Mouse (Mus musculus) ES-Bruce4 (cell line): ENCODE measurements around the gene Vat1. TPM values are rescaled to one million over a fixed set of nuclear protein-coding genes. Genes with fewer than 3 reads are reported as not detected.
A peak's percentile ranks its signal among the peaks of the same experiment; 100 is the strongest.

Experiments
- H3K27ac ChIP-seq: 2 replicates; pipeline ENCODE4 v1.5.1; 2012; ENCODE audit warnings: low read length, inconsistent platforms; ENCODE audit not compliant: insufficient read depth
- H3K27me3 ChIP-seq: 2 replicates; pipeline ENCODE4 v1.6.1; 2012; ENCODE audit warnings: mild to moderate bottlenecking, low read length, inconsistent platforms; ENCODE audit not compliant: control insufficient read depth, poor library complexity, insufficient read depth, severe bottlenecking
- H3K36me3 ChIP-seq: 2 replicates; pipeline ENCODE4 v1.6.1; 2012; ENCODE audit warnings: inconsistent platforms, mild to moderate bottlenecking, low read length, moderate library complexity; ENCODE audit not compliant: control insufficient read depth, poor library complexity, insufficient read depth, severe bottlenecking
- H3K4me1 ChIP-seq: one replicate; pipeline ENCODE4 v1.8.1; 2011; ENCODE audit warnings: low read length; ENCODE audit not compliant: control insufficient read depth, insufficient read depth
- H3K4me3 ChIP-seq: 2 replicates; pipeline ENCODE4 v1.5.1; 2011; ENCODE audit warnings: low read depth, mild to moderate bottlenecking, low read length
- H3K9ac ChIP-seq: 2 replicates; pipeline ENCODE4 v1.6.1; 2012; ENCODE audit warnings: low read depth, mild to moderate bottlenecking, inconsistent platforms; ENCODE audit not compliant: poor library complexity, severe bottlenecking
- H3K9me3 ChIP-seq: replicated peaks from 2 replicates; pipeline ENCODE4 v1.6.1; 2012; ENCODE audit warnings: mild to moderate bottlenecking, low read length, inconsistent platforms; ENCODE audit not compliant: control insufficient read depth, poor library complexity, insufficient read depth, severe bottlenecking
- CTCF ChIP-seq: IDR thresholded peaks from one replicate; pipeline ENCODE4 v1.8.1; 2011; ENCODE audit warnings: low read depth, low read length
- EP300 ChIP-seq: IDR thresholded peaks from 2 replicates; pipeline ENCODE4 v1.6.1; 2011; ENCODE audit warnings: low read depth, low read length; ENCODE audit not compliant: insufficient read depth
- POLR2A ChIP-seq: IDR thresholded peaks from one replicate; pipeline ENCODE4 v1.8.1; 2011; ENCODE audit warnings: low read length; ENCODE audit not compliant: insufficient read depth
- polyA plus RNA-seq: library from polyadenylated mRNA; stranded (reverse); fragments of >200 nt; gene quantifications from 2 replicates; pipeline ENCODE4 v1.2.4, GENCODE M21; 2011; ENCODE audit warnings: low read depth; ENCODE audit not compliant: missing spikeins, insufficient read depth, insufficient read length

Vat1 gene
- polyA plus RNA-seq, 1 experiment, result 91.2 TPM

DNA sequence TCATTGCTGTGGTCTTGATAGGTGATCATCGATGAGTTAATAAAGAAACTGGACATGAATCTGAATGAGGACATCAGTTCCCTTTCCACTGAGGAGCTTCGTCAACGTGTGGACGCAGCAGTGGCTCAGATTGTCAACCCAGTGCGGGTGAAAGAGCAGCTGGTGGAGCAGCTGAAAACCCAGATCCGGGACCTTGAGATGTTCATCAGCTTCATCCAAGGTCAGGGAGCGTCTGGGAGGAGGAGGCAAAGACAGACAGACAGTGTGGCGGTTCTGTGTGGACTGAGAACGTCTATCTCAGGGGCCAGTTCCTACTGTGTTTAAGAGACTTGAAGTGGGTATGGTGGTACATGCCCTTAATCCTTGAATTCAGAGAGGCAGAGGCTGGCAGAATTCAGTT, 34.7 kb downstream of the Vat1 start:
- no peaks in the 10 kb centered on the region for H3K27me3 ChIP-seq
- H3K9me3 ChIP-seq, result no peaks in the 10 kb centered on the region
- H3K4me3 ChIP-seq, result no peak overlapping the region
- no peak overlapping the region for H3K27ac ChIP-seq
- 0 out of 2 replicates have a peak, but pooled peaks cover 2% of the 10 kb centered on the region for H3K36me3 ChIP-seq
- no peak overlapping the region for H3K9ac ChIP-seq
- H3K4me1 ChIP-seq, result no peaks in the 10 kb centered on the region
- TF ChIP-seq POLR2A, result no peak
- TF ChIP-seq EP300, result no peak
- no peak for TF ChIP-seq CTCF

DNA sequence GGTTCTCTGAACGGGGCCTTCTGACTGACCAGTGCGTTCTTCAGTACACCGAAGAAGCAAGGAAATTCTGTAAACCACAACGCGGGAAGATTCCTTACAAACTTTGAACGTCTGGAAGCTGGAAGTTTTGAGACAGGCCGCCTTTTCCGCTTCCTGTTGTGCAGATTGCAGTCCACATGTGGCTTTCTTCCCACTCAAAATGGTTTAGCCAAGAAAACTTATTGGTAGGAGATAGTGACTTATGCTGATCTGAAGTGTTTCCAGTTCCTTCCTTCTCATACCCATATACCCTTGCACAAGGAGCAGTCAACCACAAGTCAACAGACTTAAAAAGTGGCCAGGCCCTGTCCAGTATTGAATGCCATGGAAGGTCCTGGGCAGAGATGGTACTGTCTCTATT, 39.9 kb downstream of the Vat1 start:
- no peaks in the 10 kb centered on the region for H3K9me3 ChIP-seq
- no peak for TF ChIP-seq POLR2A
- TF ChIP-seq EP300, result no peak
- no peak for TF ChIP-seq CTCF
- H3K4me3 ChIP-seq, result no peak overlapping the region
- no peaks in the 10 kb centered on the region for H3K36me3 ChIP-seq
- no peaks in the 10 kb centered on the region for H3K27me3 ChIP-seq
- no peak overlapping the region for H3K9ac ChIP-seq
- H3K27ac ChIP-seq, result no peak overlapping the region
- no peaks in the 10 kb centered on the region for H3K4me1 ChIP-seq

DNA sequence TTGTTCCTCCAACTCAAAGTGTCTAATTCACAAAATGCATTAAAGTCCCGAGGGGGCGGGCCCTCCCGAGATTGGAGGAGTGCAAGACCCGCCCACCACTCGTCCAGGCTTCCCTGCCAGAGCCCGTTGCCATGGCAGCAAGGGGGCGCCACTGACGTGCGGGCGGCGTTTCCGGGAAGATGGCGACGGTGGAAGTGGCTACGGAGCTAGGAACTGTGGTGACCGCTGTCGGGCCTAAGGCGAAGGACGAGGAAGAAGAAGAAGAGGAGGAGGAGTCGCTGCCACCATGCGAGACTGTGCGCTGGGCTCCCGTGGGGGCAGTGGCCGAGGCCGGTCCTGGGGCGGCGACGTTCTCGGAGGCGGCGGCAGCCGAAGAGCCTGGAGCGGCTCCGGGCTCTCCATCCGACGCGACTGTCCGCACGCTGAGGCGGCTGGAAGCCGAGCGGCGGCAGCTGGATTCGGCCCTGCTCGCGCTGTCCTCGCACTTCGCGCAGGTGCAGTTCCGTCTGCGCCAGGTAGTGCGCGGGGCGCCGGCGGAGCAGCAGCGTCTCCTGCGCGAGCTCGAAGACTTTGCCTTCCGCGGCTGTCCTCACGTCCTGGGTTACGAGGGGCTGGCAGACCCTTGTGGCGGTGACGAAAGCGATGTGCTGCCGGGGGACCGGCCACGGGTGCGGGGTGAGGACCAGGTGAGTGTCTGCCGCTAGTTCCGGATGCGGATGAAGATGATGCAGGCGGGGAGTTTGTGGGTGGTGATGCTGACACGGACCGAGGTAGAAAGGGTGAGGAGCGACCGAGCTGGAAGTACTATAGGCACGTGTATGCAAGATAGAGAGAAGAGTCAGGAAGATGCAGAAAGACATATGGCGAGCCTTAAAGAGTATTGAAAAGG, 40.9 kb downstream of the Vat1 start, which contains the start of the genes Rundc1 and Ptges3l:
Rundc1 (plus strand) TSS at position 161 of the 889 bp plus-strand sequence.
Ptges3l (minus strand) TSS at position 409 of the 889 bp plus-strand sequence.
- Histone ChIP-seq H3K36me3 (no peaks in the 10 kb centered on the region), H3K27me3 (no peaks in the 10 kb centered on the region), H3K9me3 (no peaks in the 10 kb centered on the region), H3K27ac (peak within 1 kb of the TSS; percentile 16; the same call in 1 of the 2 replicates), H3K9ac (peak within 1 kb of the TSS; percentile 55), H3K4me1 (no peaks in the 10 kb centered on the region), H3K4me3 (peak within 1 kb of the TSS; percentile 74)
- TF ChIP-seq CTCF (peak; percentile 13), EP300 (no peak), POLR2A (no peak)

DNA sequence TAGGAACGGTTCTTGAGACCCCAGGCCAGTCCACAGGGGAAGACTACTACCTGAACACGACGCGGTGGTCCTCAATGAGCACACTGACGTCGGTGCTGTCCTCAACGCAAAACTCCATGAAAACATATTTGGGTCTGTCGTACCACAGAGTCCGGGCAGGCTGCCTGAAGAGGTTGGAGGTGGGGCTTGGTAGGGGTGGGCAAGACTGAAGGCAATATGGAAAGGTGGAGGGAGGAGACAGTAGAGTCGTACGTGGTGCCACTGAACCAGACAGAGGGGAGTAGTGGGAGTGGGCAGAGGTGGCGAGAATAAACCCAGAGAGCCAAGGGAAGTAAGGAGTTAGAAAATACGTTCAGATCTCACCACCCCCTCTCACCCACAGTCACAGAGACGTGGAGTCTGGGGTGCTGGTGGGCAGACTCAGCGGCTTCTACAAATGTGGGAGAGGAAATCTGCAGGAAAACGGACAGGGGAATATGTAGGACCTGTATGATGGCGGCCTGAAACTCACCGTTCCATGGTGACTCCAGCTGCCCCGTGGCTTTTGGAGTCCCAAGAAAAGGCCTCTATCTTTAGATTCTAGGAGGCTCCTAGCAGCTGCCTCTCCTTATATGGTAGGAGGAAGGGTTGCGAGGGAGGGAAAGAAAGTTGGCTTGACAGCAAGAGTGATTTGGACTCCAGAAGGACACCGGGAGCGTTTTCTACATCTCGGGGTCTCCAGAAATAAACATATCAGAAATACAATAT, 41.8 kb downstream of the Vat1 start, which contains the start of gene Gm27029:
Gm27029 (minus strand) TSS at position 692 of the 747 bp plus-strand sequence.
- no peaks in the 10 kb centered on the region for H3K36me3 ChIP-seq
- no peaks in the 10 kb centered on the region for H3K9me3 ChIP-seq
- peak within 1 kb of the TSS; percentile 74 for H3K4me3 ChIP-seq
- no peaks in the 10 kb centered on the region for H3K4me1 ChIP-seq
- H3K27me3 ChIP-seq, result no peaks in the 10 kb centered on the region
- H3K27ac ChIP-seq, result peak within 1 kb of the TSS; percentile 16; the same call in 1 of the 2 replicates
- TF ChIP-seq EP300 (no peak), POLR2A (no peak), CTCF (no peak)
- H3K9ac ChIP-seq, result peak within 1 kb of the TSS; percentile 55

DNA sequence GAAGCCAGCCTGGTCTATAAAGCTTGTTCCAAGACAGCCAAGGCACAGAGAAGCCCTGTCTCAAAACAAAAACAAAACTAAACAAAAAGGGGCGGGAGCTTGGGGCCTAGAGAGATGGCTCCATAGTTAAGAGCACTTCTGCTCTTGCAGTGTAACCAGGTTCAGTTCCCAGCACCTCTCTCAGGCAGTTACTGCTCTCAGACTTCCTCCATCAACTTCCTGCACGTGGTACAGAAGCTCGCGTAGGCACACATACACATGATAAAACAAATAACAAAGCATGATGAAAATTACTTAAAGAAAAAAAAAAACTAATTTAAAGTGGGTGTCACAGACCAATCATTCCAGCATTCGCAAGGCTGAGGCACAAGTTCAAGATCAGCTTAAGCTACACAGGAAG, 45.9 kb downstream of the Vat1 start:
- Histone ChIP-seq H3K36me3 (no peaks in the 10 kb centered on the region), H3K4me3 (no peak overlapping the region), H3K9me3 (no peaks in the 10 kb centered on the region), H3K4me1 (no peaks in the 10 kb centered on the region), H3K27ac (no peak overlapping the region), H3K27me3 (no peaks in the 10 kb centered on the region), H3K9ac (no peak overlapping the region)
- TF ChIP-seq CTCF (no peak), EP300 (no peak), POLR2A (no peak)
